Mouse (Mus musculus) ES-E14 (cell line): ENCODE measurements at regions not wholly inside any gene's neighbourhood (a gene's known extent, or its start where the extent isn't known, plus 50 kb on each side); places are given as distances from the start of the nearest gene placed in this dataset.

Experiments
- CHD2 ChIP-seq: IDR thresholded peaks from 2 replicates; pipeline ENCODE4 v1.6.1; 2014; ENCODE audit warnings: mild to moderate bottlenecking, low read depth, low read length, inconsistent platforms
- ZNF384 ChIP-seq: IDR thresholded peaks from 2 replicates; pipeline ENCODE4 v1.6.1; 2012; ENCODE audit warnings: low read depth, low read length, inconsistent platforms

GRCm38 (mm10) chr8:8758283-8758682, 68.0 kb upstream of the Arglu1 start:
- TF ChIP-seq ZNF384 (no peak), CHD2 (no peak)
